Comparison of ENCODE assay signal across 10 mouse cellular contexts in the genomic region with DNA sequence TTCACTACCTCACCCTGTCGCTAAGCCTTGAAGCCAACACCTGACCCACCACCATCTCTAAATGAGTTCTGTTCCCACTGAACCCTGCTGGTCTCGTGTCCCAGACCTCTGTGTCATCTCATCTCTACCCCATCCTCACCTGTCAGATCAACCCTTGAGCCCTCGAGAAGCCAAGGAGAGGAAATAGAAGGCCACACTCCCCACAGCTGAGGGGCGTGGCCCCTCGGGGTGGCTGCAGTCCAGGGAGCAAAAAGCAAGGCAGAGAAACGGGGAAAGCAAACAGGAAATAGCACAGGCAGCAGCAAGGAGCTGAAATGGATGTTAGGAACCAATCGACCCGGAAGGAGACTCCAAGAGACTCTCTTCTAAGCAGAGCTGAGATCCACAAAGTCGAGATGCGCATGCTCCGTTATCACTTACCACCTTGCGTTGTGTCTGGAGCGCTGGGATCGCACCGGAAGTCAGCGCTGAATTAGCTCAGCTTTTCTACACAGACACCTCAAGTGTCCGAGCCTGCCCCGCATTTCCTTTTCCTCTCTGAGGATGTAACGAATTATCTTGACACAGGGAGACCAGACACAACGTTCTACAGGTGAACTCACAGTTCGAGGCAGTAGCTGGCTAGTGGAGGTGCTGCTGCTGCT. TPM values are rescaled to one million over a fixed set of nuclear protein-coding genes. Genes with fewer than 3 reads are reported as not detected.
A peak's percentile ranks its signal among the peaks of the same experiment; 100 is the strongest.
DNase-seq lines count a peak whose midpoint lies in the region; ATAC-seq lines count a peak whose summit lies in the region.
"Had no signal": no experiment of that assay in that cellular context is flagged by ENCODE, and none has a peak within 500 bp of the region (broad histone marks: within the 10 kb centered on the region; RNA-seq: fewer than 3 reads in every experiment).

No protein-coding gene starts in this region.

- H3K27me3 ChIP-seq in heart, embryonic 13.5 days (replicated peaks): peaks cover 29% of the 10 kb centered on the region
- H3K27me3 ChIP-seq in liver, embryonic 15.5 days: no peaks in the 10 kb centered on the region; the same call in 1 of the 2 replicates
- H3K27me3 ChIP-seq in forebrain, embryonic 16.5 days (replicated peaks; ENCODE audit: control insufficient read depth, insufficient read depth, low read length): no peaks in the 10 kb centered on the region
- H3K27me3 ChIP-seq: embryonic facial prominence, embryonic 12.5 days had no signal

- H3K9ac ChIP-seq in heart, embryonic 13.5 days: peak overlapping the region; percentile 19; the same call in 1 of the 2 replicates
- H3K9ac ChIP-seq in liver, embryonic 15.5 days: no peak overlapping the region
- H3K9ac ChIP-seq in forebrain, embryonic 16.5 days (replicated peaks; ENCODE audit: low read depth, low read length): no peak overlapping the region
- H3K9ac ChIP-seq: embryonic facial prominence, embryonic 12.5 days had no signal

- no peaks in the 10 kb centered on the region for H3K36me3 ChIP-seq in heart, embryonic 13.5 days
- no peaks in the 10 kb centered on the region for H3K36me3 ChIP-seq in liver, embryonic 15.5 days (replicated peaks)
- H3K36me3 ChIP-seq in forebrain, embryonic 16.5 days (ENCODE audit: control insufficient read depth, insufficient read depth): no peaks in the 10 kb centered on the region
- H3K36me3 ChIP-seq: embryonic facial prominence, embryonic 12.5 days had no signal

- no peak for ATAC-seq in heart, embryonic 13.5 days (ENCODE audit: extremely low read depth, insufficient number of reproducible peaks, low FRiP score, low TSS enrichment)
- no peak for ATAC-seq in liver, embryonic 15.5 days (ENCODE audit: insufficient read depth)
- no peak for ATAC-seq in forebrain, embryonic 16.5 days

- intact Hi-C loops in heart, postnatal 10 days (cut with DNase I): no loop called here

- no peak overlapping the region for H3K27ac ChIP-seq in heart, embryonic 13.5 days (replicated peaks)
- H3K27ac ChIP-seq in liver, embryonic 15.5 days (replicated peaks): no peak overlapping the region
- no peak overlapping the region for H3K27ac ChIP-seq in forebrain, embryonic 16.5 days (ENCODE audit: low read length)
- H3K27ac ChIP-seq: embryonic facial prominence, embryonic 12.5 days had no signal

- H3K4me1 ChIP-seq in heart, embryonic 13.5 days: 0 out of 2 replicates have a peak, but pooled peaks cover 4% of the 10 kb centered on the region
- peaks cover 10% of the 10 kb centered on the region for H3K4me1 ChIP-seq in liver, embryonic 15.5 days (replicated peaks)
- H3K4me1 ChIP-seq in forebrain, embryonic 16.5 days (replicated peaks; ENCODE audit: control insufficient read depth, insufficient read depth, low read length): peaks cover 2% of the 10 kb centered on the region; the same call in 1 of the 2 replicates

- H3K4me3 ChIP-seq in heart, embryonic 13.5 days: peak overlapping the region; percentile 24
- H3K4me3 ChIP-seq in liver, embryonic 15.5 days (replicated peaks): peak overlapping the region; percentile 2; the same call in 1 of the 2 replicates
- no peak overlapping the region for H3K4me3 ChIP-seq in forebrain, embryonic 16.5 days (replicated peaks; ENCODE audit: low read length)
- H3K4me3 ChIP-seq: embryonic facial prominence, embryonic 12.5 days had no signal

- DNase-seq in heart, postnatal 10 days: no peak
- DNase-seq in 416B (ENCODE audit: low read depth) (peak; percentile 61), MEL-GATA-1-ER (ENCODE audit: extremely low read depth, low read depth) (peak; percentile 89)
- no peak for DNase-seq in urinary bladder, postnatal 4 days (ENCODE audit: low spot score in 2 of 2)
- no peak for DNase-seq in gastrocnemius, postnatal 10 days
- DNase-seq: right cerebral cortex, postnatal 25 days had no signal

- no peaks in the 10 kb centered on the region for H3K9me3 ChIP-seq in heart, embryonic 13.5 days
- H3K9me3 ChIP-seq in liver, embryonic 15.5 days (replicated peaks): no peaks in the 10 kb centered on the region
- H3K9me3 ChIP-seq in forebrain, embryonic 16.5 days (ENCODE audit: control insufficient read depth, low read length): no peaks in the 10 kb centered on the region
- H3K9me3 ChIP-seq: embryonic facial prominence, embryonic 12.5 days had no signal

- H3K4me2 ChIP-seq in heart, embryonic 13.5 days: peak overlapping the region; percentile 53
- peak overlapping the region; percentile 48 for H3K4me2 ChIP-seq in liver, embryonic 15.5 days
- no peak overlapping the region for H3K4me2 ChIP-seq in forebrain, embryonic 16.5 days (ENCODE audit: low read length)
- H3K4me2 ChIP-seq: embryonic facial prominence, embryonic 12.5 days had no signal

- WGBS in heart, embryonic 13.5 days: 36% methylated on average over 21 of the region's 21 CpGs
- WGBS in liver, embryonic 15.5 days (ENCODE audit: insufficient replicate concordance): 19% methylated on average over 21 of the region's 21 CpGs
- WGBS in forebrain, embryonic 16.5 days: 64% methylated on average over 21 of the region's 21 CpGs

RNA-seq across cellular contexts. Expression of a gene that starts 18.4 kb away (rescaled TPM):
- 33.2 and 36.2 TPM in 2 replicates for polyA plus RNA-seq in heart, embryonic 13.5 days (2015; fragmentation: Nextera tagmentation; extraction: Ambion mirVana)
- total RNA-seq in heart, postnatal 10 days (2021): 1 to 10 TPM; 8.0 to 9.5 TPM
- polyA plus RNA-seq in liver, embryonic 15.5 days (2015; fragmentation: Nextera tagmentation; extraction: Ambion mirVana): 28.8 and 33.1 TPM in 2 replicates
- 82.6 and 83.8 TPM in 2 replicates for polyA plus RNA-seq in forebrain, embryonic 16.5 days (2015; fragmentation: Nextera tagmentation; extraction: Ambion mirVana)
- 10 to 100 TPM; 11.7 to 14.1 TPM for total RNA-seq in gastrocnemius, postnatal 10 days (2021)

Comparison
In these comparisons a context has a peak if more than half of its experiments do, and no peak if none do; other contexts are left out.
1. DNase-seq: peak in 416B (single experiment) and MEL-GATA-1-ER (single experiment); none in heart, postnatal 10 days (0 of 2), urinary bladder, postnatal 4 days (0 of 2) and gastrocnemius, postnatal 10 days (single experiment).